Mouse (Mus musculus) megakaryocyte-erythroid progenitor cell, adult 5-6 weeks (primary cell): ENCODE measurements at regions not wholly inside any gene's neighbourhood (a gene's known extent, or its start where the extent isn't known, plus 50 kb on each side); places are given as distances from the start of the nearest gene placed in this dataset.
"Not testable (repeated sequence)": the region's sequence is repeated elsewhere in the genome, so short reads cannot be mapped to it uniquely, and the experiment has no call there.

Experiments
- ATAC-seq: replicated peaks from 2 replicates; pipeline ENCODE4 v1.8.0; 2016; ENCODE audit warnings: mild to moderate bottlenecking, inconsistent platforms; ENCODE audit not compliant: severe bottlenecking, poor library complexity, low FRiP score, low TSS enrichment

- no peak for ATAC-seq
Observed at GRCm38 (mm10) chr10:99320797-99321196, 57.8 kb downstream of the Dusp6 start.

DNA sequence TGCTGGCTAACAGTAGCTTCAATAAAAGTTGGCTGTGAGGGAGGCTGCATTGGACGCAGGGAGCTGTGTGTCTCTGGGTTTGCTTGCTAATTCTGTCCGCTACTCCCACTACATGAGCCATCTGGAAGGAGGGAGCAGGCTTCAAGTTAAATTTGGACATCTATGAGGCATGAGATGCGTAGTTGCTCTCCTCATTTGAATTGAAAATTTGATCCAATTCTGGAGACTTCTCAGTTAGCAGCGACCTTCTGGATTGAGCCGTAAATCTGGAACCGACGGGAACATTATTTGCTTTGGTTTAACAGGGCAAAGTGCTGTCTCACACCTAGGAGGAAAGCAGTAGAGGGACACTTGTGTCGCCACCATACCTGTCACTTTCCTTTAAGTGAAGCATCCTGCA, 60.3 kb downstream of the Dusp6 start:
- no peak for ATAC-seq

DNA sequence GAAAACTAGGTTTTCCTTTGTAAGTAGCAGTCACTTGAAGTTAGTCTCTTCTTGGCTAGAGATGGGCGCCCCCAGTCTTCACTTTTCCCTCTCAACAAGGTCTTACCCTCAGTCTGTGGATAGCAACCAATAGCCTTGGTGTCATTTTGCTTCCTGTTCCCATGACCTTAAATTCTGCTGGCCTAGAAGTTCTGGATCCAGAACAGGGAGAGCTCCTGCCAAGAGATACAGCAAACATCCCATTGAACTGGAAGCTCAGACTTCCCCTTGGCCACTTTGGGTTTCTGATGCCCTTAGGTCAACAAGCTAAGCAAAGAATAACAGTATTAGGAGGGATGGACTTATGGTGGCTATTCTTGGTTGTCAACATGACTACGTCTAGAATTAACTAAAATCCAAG, 64.5 kb downstream of the Dusp6 start:
- no peak for ATAC-seq

- ATAC-seq, result no peak
Observed at GRCm38 (mm10) chr10:99328568-99328967, 65.5 kb downstream of the Dusp6 start.

- no peak for ATAC-seq
Observed at GRCm38 (mm10) chr10:99329469-99329868, 66.4 kb downstream of the Dusp6 start.

DNA sequence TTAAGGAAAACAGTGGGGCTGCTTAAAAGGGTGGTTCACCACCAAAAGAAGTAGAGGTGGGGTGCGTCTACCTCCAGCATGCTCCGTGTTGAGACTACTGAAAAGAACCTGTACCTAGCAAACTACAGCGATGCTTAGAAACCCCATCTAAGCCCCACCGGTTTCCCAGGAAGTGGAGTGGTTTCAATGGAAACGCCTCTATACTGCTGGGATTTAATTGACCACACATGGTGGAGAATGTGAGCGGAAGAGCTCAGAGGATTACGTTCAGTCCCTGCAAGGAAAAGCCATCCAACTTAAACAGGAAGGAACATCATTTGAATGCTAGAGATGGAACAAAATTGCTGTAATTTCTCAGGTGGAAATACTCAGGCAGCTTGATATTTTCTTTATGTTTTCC, 67.5 kb downstream of the Dusp6 start:
- no peak for ATAC-seq

DNA sequence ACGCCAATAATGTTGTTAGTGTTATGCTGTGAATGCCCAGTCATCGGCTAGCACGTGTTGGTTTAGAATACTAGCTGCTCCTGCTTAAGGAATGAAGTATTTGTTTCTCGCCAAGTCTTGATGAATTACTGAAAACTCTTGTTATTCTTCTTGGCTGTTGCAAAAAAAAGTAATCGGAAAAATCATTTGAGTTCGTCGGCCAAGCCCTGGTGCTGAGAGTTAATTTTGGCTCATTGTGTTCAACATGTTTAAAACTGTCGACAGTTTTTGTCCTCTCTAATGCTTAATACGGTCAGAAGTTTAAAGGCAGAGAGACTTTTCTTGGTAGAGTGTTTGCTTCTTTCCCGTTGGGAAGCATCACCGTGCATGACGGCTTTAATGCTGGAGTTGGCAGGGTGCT, 68.8 kb downstream of the Dusp6 start:
- ATAC-seq, result no peak

DNA sequence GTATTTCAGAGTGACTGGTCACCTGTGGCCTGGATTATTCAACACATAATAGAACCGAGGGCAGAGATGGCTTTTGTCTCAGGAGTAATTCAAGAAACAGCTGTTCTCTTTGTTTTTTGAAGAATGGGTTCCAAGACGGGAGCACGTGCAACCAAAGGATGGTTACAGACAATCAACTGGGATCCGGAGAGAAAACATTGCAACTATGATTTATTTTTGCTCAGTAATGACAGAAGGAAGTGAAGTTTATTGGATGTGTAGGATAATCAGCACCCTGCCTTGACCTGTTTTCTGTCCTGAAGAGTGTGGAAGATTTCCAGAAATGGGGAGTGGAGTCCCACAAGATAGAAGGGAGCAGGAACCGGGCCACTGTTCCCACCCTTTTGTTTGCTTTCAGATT, 70.8 kb downstream of the Dusp6 start:
- no peak for ATAC-seq

GRCm38 (mm10) chr10:99336091-99336490, 73.1 kb downstream of the Dusp6 start:
- ATAC-seq, result no peak

GRCm38 (mm10) chr10:99338790-99339189, 75.8 kb downstream of the Dusp6 start:
- not testable (repeated sequence) for ATAC-seq

- ATAC-seq, result not testable (repeated sequence)
Observed at GRCm38 (mm10) chr10:99339291-99339912, 76.4 kb downstream of the Dusp6 start.

DNA sequence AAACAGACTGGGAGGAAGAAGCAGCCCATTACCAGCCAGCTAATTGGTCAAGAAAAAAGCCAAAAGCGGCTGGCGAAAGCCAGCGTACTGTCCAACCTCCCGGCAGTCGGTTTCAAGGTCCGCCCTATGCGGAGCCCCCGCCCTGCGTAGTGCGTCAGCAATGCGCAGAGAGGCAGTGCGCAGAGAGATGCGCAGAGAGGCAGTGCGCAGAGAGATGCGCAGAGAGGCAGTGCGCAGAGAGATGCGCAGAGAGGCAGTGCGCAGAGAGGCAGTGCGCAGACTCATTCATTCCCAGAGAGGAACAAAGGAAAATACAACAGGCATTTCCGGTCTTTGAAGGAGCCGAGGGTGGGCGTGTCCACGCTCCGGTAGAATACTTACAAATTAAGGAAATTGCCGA, 77.0 kb downstream of the Dusp6 start:
- not testable (repeated sequence) for ATAC-seq

DNA sequence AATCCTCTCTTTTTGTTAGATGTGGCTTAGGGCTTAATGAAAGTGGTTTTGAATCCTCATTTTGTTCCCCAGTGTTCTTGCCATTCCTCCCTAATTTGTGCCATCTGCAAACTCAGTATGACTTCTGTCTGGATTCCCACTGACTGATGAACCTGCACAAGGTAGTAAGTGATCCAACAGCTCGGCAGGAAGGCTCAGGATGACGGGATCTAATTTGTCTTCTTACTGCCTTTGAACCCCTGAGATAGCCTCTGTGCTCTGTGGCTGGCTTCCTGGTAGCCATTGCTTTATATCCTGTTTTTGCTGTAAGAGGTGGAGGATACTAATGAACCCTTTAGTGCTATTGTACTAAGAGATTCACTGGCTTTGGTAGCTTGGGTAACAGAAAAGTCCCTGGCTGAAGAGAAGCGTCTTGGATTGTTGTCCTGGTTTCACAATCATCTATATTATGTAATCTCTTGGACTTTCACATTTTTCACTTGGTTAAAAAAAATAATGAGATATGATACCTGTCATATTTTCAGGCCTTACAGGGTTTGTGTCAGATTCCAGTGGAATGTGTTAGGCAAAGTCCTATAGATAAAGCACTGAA, 86.2 kb downstream of the Dusp6 start:
- no peak for ATAC-seq

GRCm38 (mm10) chr10:99353541-99354292, 90.7 kb downstream of the Dusp6 start:
- no peak for ATAC-seq

- ATAC-seq, result no peak
Observed at GRCm38 (mm10) chr10:99354352-99354751, 91.3 kb downstream of the Dusp6 start.

DNA sequence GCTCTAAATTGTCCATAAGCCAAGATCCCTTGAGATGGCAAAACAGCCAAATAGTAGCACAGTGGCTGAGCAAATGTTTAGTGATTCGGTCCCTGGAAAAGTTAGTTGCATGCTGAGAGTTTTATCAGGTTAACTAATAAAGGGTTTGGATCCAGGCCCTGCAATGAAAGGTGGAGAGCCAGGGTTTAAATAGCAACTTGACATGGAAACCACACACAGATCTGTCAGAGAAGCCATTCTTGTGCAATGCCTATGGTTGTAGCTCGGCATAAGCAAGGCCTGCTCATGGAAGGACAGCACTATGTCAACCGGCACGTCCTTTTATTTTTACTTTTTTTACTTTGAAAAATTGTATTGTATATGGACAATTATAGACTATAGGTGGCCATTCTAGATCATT, 92.3 kb downstream of the Dusp6 start:
- no peak for ATAC-seq

DNA sequence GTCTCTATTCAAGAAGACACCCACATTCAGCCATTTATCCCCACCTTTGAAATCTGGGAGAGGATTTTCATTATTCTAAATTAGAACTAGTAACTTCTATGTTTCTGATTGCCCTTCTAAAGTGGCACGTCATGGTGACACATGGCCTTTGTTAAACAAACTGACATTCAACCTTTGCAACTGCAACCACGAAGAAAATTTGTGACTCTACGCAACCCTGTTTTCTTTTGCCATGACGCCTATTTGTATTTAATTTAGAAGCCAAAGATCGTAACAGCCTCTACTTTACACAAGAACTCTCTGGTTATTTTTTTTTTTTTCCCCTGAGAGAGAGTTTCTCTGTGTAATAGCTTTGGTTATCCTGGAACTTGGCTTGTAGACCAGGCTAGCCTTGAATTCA, 93.2 kb downstream of the Dusp6 start:
- ATAC-seq, result no peak

GRCm38 (mm10) chr10:99356883-99357282, 93.9 kb downstream of the Dusp6 start:
- no peak for ATAC-seq

- ATAC-seq, result no peak
Observed at GRCm38 (mm10) chr10:99357347-99357746, 94.3 kb downstream of the Dusp6 start.

- ATAC-seq, result no peak
Observed at GRCm38 (mm10) chr10:99358256-99358655, 95.2 kb downstream of the Dusp6 start.

- ATAC-seq, result no peak
Observed at GRCm38 (mm10) chr10:99359439-99359866, 96.4 kb downstream of the Dusp6 start.
